Mouse (Mus musculus): ENCODE measurements around the gene Rnf157. TPM values are rescaled to one million over a fixed set of nuclear protein-coding genes. Genes with fewer than 3 reads are reported as not detected.
"Not testable (repeated sequence)": the region's sequence is repeated elsewhere in the genome, so short reads cannot be mapped to it uniquely, and the experiment has no call there.

Rnf157 gene
- total RNA-seq, 1 experiment from 2014 or later: 9.2 TPM

GRCm38 (mm10) chr11:116388841-116389480 is 23.9 kb downstream of the Rnf157 start:
- ATAC-seq (replicated peaks; ENCODE audit: low read depth, poor library complexity, severe bottlenecking): peak; percentile 82; the same call in 1 of the 2 replicates

- ATAC-seq (replicated peaks; ENCODE audit: low read depth, poor library complexity, severe bottlenecking): peak; percentile 67
Measured at GRCm38 (mm10) chr11:116387086-116388071, 25.5 kb downstream of the Rnf157 start.

GRCm38 (mm10) chr11:116385999-116386398 is 26.8 kb downstream of the Rnf157 start:
- ATAC-seq (replicated peaks; ENCODE audit: low read depth, poor library complexity, severe bottlenecking): no peak

DNA sequence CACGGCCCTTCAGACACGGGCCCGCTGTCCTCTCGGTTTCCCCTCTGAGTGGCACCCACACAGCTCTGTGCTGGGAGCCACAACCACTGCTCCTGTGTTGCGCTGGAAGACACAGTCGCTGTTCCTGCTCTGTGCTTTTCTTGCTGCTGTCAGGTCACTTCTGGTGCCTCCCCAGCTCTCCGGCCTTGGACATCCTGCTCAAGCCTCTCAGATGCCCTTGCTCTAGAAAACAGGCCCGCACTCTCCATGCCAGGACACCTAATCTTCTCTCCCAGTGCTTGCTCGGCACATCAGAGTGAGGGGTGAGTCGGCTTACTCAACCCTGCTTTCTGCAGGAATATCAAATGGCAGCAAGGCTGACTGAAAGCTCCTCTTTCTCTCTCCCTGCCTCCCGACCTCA is 28.7 kb downstream of the Rnf157 start:
- no peak for ATAC-seq (replicated peaks; ENCODE audit: low read depth, poor library complexity, severe bottlenecking)

DNA sequence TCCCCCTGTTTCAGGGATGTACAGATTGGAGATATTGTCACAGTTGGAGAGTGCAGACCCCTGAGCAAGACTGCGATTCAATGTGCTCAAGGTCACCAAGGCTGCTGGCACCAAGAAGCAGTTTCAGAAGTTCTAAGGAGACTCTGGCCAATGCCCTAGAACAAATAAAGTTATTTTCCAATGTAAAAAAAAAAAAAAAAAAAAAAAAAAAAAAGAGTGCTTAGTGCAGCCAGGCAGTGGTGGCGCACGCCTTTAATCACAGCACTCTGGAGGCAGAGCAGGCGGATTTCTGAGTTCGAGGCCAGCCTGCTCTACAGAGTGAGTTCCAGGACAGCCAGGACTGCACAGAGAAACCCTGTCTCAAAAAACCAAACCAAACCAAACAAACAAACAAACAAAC is 29.8 kb downstream of the Rnf157 start:
- ATAC-seq (replicated peaks; ENCODE audit: low read depth, poor library complexity, severe bottlenecking): not testable (repeated sequence)

DNA sequence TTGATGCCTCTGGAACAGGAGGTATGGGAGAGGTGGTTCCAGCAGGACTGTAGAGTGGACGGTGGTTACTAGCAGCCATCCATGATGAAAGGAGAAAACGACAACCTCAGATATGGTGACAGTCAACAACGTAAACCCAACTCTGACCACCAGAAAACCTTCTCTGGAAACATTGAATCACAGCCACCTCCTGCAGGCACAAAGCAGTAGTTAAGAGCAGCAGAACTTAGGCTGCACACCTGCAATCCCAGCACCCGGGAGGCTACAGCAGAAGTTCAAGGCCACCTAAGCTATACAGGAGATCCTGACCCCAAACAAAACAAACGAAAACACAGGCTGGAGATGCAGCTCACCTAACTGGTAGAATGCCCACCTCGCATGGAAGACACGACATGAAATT is 32.1 kb downstream of the Rnf157 start:
- no peak for ATAC-seq (replicated peaks; ENCODE audit: low read depth, poor library complexity, severe bottlenecking)

DNA sequence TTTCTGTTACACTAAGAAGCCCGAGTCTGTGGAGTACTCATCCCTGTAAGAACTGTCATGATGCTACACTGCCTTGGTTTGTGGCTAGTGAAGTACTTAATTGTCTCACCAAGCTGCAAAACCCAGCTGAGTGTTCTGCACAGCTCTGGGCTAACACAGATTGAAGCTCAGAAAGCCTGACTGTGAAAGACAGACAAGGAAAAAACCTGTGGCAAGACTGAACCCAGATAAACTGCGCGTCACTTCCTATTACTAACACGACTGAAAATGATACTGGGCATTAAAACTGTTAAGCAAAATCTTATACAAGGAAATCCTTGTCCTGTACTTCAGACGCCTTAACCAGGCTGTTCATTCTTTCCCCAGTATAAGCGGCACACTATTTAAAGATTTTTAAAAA is 33.3 kb downstream of the Rnf157 start:
- no peak for ATAC-seq (replicated peaks; ENCODE audit: low read depth, poor library complexity, severe bottlenecking)

DNA sequence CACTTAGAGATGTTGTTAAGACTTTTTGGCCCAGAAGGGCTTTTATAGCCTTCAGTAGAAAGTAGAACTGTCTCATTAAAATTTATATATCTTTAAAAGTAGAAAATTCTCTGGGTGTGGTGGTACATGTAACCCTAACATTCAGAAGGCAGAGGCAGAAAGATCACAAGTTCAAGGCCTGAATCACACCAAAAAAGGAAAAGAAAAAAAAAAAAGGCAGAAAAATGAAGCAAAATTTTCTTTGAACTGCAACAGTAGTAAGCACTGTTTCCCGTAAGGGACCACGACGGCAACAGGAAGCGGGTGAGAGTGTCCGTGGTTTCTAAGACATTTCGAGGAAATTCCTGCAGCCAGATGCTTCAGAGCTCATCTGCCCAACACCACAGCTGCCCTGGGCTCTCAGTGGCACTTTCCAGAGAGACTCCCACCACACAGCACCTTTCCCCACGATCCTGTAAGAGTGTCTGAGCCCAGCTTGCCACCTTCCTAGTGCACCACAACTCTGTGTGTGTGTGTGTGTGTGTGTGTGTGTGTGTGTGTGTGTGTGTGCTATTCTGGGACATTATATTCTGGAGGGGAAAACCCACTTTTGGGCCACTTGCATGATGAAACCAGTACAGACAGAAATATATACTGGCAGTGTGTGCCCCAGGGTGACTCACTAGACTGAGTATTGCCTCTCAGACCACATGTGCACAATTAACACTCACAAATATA is 35.7 kb downstream of the Rnf157 start:
- ATAC-seq (replicated peaks; ENCODE audit: low read depth, poor library complexity, severe bottlenecking): peak; percentile 86

DNA sequence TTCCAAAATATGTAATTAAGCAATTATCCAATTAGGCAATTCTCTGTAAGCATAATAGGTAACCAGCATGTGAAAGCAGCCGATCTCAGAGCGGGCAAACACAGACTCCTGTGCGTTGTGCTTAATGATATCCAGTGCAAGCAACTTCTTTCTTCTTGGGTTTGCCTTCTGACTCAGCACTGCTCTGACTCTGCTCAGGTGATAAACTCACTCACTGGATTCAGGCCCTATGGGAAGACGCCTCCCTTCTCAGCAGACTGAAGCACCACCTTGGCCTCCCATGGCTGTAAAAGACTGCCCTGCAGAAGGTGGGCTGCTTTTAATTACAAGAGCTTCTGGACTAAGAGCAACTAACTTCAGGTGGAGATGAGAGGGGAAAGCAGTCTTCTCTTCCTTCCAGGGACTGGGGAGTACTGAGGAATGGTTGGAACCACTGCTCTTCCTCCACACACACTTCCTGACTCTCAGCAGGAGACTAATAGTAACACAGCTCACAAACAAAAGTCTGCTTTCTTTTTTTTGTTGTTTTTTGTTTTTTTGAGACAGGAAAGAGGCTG is 40.9 kb downstream of the Rnf157 start:
- ATAC-seq (replicated peaks; ENCODE audit: low read depth, poor library complexity, severe bottlenecking): no peak

GRCm38 (mm10) chr11:116369633-116370032 is 43.2 kb downstream of the Rnf157 start:
- ATAC-seq (replicated peaks; ENCODE audit: low read depth, poor library complexity, severe bottlenecking): peak; percentile 87

GRCm38 (mm10) chr11:116369051-116369450 is 43.8 kb downstream of the Rnf157 start:
- no peak for ATAC-seq (replicated peaks; ENCODE audit: low read depth, poor library complexity, severe bottlenecking)

- ATAC-seq (replicated peaks; ENCODE audit: low read depth, poor library complexity, severe bottlenecking): peak; percentile 81
Measured at GRCm38 (mm10) chr11:116368116-116368515, 44.7 kb downstream of the Rnf157 start.

- ATAC-seq (replicated peaks; ENCODE audit: low read depth, poor library complexity, severe bottlenecking): no peak
Measured at GRCm38 (mm10) chr11:116366647-116367046, 46.2 kb downstream of the Rnf157 start.

DNA sequence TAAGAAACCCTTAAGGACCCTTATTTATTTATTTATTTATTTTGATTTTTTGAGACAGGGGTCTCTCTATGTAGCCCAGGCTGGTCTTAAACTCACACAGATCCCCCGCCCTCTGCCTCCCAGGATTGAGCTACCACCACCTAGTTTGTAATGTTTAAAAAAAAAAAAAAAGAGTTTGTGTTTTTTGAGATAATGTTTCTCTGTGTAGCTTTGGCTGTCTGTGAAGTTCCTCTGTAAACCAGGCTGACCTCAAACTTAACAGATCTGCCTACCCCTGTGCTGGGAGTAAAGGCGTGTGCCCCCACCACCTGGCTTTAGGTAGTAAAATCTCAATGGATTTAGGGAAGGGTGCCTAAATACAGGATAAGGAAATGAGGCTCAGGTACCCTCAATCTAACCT is 46.7 kb downstream of the Rnf157 start:
- ATAC-seq (replicated peaks; ENCODE audit: low read depth, poor library complexity, severe bottlenecking): no peak

DNA sequence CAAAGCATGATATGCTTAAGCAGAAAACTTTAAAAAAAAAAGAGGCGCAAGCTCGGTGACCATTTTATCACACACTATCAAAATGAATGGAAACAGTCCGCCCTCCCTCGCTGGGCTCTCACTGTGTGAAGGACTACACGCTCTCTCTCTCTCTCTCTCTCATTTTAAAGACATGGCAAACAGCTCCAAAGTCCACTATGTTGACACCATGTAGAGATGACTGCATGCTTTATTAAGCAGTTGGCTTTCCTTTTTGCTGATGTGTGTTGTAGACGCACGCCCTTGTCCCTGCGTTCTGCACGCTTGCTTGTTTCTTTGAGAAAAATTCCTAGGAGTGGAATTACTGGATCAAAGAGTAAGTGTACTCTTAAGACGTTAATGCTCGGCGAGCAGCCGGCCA is 47.4 kb downstream of the Rnf157 start:
- no peak for ATAC-seq (replicated peaks; ENCODE audit: low read depth, poor library complexity, severe bottlenecking)

DNA sequence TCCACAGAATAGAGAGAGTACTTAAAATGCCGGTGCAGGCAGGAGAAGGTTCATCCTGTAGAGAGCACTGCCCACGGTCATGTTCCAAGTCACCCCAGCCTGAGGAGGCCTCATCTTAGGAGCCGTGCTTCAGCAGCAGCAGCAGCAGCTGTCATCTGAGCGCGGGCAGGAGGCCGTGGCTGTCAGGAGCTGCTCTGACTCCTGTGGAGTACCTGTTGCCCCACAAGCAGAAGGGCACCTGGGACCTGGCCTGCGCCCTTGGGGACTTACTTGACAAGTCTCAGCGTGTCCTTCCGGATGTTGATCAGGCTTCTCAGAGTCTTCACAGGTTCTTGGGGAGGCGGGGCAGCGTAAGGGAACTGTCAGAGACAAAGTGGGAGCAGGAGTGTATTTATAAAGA is 50.8 kb downstream of the Rnf157 start:
- ATAC-seq (replicated peaks; ENCODE audit: low read depth, poor library complexity, severe bottlenecking): no peak

DNA sequence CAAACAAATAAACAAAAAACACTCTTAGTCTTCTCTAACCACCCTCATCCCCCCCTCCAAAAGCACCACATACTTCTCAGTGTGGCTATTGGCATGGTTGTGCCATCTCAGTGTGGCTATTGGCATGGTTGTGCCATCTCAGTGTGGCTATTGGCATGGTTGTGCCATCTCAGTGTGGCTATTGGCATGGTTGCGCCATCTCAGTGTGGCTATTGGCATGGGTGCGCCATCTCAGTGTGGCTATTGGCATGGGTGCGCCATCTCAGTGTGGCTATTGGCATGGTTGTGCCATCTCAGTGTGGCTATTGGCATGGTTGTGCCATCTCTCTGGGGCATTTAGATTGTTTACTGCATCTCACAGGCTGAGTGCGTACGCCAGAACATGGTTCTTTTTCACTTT is 51.9 kb downstream of the Rnf157 start:
- ATAC-seq (replicated peaks; ENCODE audit: low read depth, poor library complexity, severe bottlenecking): not testable (repeated sequence)

GRCm38 (mm10) chr11:116359652-116360051 is 53.2 kb downstream of the Rnf157 start:
- ATAC-seq (replicated peaks; ENCODE audit: low read depth, poor library complexity, severe bottlenecking): no peak

GRCm38 (mm10) chr11:116358926-116359637 is 53.8 kb downstream of the Rnf157 start:
- ATAC-seq (replicated peaks; ENCODE audit: low read depth, poor library complexity, severe bottlenecking): no peak

DNA sequence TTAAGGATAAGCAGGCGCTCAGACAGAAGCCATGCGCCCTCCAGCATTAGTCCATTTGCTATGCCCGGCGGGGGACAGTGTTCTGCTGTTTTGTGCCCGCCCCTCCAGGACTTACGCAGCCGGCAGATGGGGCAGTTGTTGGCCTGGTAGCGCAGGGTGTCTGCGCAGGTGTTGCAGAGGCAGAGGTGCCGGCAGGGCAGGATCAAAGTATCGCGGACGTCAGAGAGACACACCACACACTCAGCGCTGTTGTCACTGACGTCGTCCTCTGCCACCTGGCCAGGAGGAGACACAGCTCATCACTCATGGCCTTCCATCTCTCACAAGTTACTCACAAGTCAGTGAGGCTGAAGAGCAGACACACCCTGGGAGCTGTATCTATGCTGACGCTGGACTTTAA is 58.3 kb downstream of the Rnf157 start:
- no peak for ATAC-seq (replicated peaks; ENCODE audit: low read depth, poor library complexity, severe bottlenecking)

Measured in common myeloid progenitor, adult 5-6 weeks (primary cell).